Mouse (Mus musculus): ENCODE results near the gene Pls1. TPM values are rescaled to one million over a fixed set of nuclear protein-coding genes. Genes with fewer than 3 reads are reported as not detected.

Gene Pls1
- total RNA-seq, 2 experiments from 2014 or later: 12.9 to 14.4 TPM

DNA sequence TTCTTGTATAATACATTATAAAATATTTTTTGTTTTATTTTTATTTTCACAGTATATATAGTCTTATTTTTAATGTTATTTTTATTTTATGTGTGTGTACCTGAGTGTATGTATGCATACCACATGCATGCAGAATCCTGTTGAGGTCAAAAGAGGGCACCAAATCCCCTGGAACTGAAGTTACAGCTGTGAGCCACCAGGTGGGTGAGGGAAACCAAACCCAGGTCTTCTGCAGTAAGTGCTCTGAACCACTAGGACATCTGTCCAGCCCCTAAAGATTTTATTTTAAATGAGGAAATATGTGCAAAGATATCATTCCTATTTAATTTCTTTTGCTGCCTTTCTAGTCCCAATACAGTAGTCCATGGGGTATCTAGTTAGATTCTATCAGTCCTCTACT, 136.2 kb downstream of the Pls1 start:
- no peak for DNase-seq (ENCODE audit: low spot score in 2 of 2)

DNA sequence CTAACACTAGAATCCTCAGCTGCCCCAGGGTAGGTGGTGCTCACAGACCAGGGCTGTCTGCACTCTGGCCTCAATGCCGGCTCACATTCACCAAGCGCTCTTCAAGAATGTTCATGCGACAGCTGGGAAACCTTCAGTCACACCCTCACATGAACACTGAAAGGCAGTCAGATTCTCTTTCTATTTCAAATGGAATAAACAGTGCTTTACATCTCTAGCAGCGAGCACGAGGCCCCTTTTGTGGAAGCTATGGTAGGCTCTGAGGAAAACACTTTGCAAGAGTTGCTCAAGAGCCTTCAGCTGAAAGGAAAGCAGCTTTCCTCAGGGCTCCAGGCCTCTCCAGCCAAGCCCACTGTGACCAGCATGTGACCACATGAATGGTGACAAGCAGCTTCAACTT, 139.7 kb downstream of the Pls1 start:
- DNase-seq (ENCODE audit: low spot score in 2 of 2): no peak

DNA sequence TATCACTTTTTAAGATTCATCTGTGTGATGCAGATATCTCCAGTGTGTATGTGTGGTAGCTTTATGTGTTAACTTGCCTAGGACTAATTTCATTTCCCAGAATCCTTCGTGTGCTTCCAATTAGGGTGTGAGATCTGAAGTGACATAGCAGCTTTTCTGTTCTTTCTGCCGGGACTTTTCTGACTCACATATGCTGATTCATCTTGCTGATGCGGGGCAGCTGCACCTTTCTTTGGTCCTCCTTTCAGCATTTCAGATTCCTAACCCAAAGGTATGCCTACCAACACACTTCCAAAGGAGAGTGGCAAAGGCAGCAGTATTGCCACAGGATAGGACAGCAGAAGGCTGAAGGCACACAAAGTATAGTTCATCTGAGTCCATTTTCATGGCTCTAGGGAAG, 141.0 kb downstream of the Pls1 start:
- DNase-seq (ENCODE audit: low spot score in 2 of 2): peak in 1 of 2 experiments; percentile 14

Other genes starting within 250 kb of the Pls1 start
- 1 to 10 TPM; 4.1 to 4.6 TPM for gene Pcolce2, start 207.7 kb downstream of the Pls1 start, total RNA-seq (2021)
- 10 to 100 TPM; 39.5 to 42.4 TPM for gene Trpc1, start 94.9 kb downstream of the Pls1 start, total RNA-seq (2021)
- 10 to 100 TPM; 10.1 to 10.8 TPM for gene Atr, start 12.3 kb upstream of the Pls1 start, total RNA-seq (2021)
- gene Xrn1, start 109.4 kb upstream of the Pls1 start, total RNA-seq (2021): 10 to 100 TPM; 27.2 to 28.8 TPM

Data from layer of hippocampus, adult 18-20 months (tissue).